In the genomic region with DNA sequence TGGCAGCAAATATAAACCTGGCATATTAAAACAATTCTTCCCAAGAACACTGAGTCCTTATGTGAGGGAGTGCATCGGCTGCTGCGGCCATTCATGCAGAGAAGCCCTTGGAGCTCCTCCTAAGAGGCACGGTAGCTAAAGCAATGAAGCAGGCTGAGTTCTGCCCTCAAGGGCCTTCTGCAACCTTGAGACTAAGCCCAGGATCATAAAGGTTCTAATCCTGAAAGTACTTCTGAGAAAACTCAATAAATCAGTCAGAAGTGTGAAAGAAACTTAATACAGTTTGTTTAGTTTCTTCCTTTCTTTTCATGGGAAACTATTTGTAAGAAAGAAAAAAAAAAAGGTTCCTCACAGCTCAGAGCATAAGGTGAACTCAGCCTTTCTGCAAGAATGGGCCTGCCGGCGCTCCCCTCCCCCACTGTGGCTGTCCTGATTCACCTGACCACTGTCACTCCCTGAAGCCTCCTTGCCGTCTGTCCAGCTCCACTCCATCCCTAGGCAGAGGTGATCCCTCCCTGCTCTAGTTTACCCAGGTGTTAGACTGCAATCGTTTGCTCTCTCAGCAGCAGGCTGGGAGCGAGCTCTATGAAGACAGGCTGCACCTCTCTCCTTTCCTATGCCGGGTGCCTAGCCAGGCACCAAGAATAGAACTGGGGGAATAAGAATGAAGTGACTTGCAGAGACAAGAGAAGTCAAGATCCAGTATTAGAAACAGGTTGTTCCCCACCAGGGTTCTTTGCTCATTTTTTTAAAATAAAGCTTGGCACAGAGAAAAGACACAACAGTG, we compare ENCODE assay signal across 17 mouse cellular contexts. TPM values are rescaled to one million over a fixed set of nuclear protein-coding genes. Genes with fewer than 3 reads are reported as not detected.
DNase-seq lines count a peak whose midpoint lies in the region; ATAC-seq and TF ChIP-seq lines count a peak whose summit lies in the region.
"Had no signal": no experiment of that assay in that cellular context is flagged by ENCODE, and none has a peak within 500 bp of the region (broad histone marks: within the 10 kb centered on the region; RNA-seq: fewer than 3 reads in every experiment).

No protein-coding gene starts in this region.

- 0 out of 2 replicates have a peak overlapping the region, but pooled peaks have one; percentile 13 for H3K27ac ChIP-seq in intestine, embryonic 15.5 days
- H3K27ac ChIP-seq in intestine, postnatal 0 days (ENCODE audit: low read depth, low read length): no peak overlapping the region
- H3K27ac ChIP-seq: heart, embryonic 15.5 days; limb, embryonic 10.5 days; midbrain, embryonic 13.5 days had no signal

- no peaks in the 10 kb centered on the region for H3K9me3 ChIP-seq in intestine, embryonic 15.5 days
- H3K9me3 ChIP-seq in intestine, postnatal 0 days (ENCODE audit: control insufficient read depth): no peaks in the 10 kb centered on the region
- no peaks in the 10 kb centered on the region for H3K9me3 ChIP-seq in megakaryocyte, embryonic 14.5 days
- H3K9me3 ChIP-seq: heart, embryonic 15.5 days; limb, embryonic 10.5 days; liver, embryonic 15.5 days; midbrain, embryonic 13.5 days had no signal

- no peaks in the 10 kb centered on the region for H3K36me3 ChIP-seq in intestine, embryonic 15.5 days
- 0 out of 2 replicates have a peak, but pooled peaks cover 10% of the 10 kb centered on the region for H3K36me3 ChIP-seq in intestine, postnatal 0 days (ENCODE audit: control insufficient read depth, insufficient read depth)
- H3K36me3 ChIP-seq in megakaryocyte, embryonic 14.5 days (replicated peaks; ENCODE audit: low read length): peaks cover 56% of the 10 kb centered on the region

- H3K4me1 ChIP-seq in intestine, embryonic 15.5 days (replicated peaks): no peaks in the 10 kb centered on the region; the same call in 1 of the 2 replicates
- H3K4me1 ChIP-seq in intestine, postnatal 0 days (replicated peaks; ENCODE audit: control insufficient read depth, insufficient read depth, low read length): no peaks in the 10 kb centered on the region
- peaks cover 72% of the 10 kb centered on the region for H3K4me1 ChIP-seq in megakaryocyte, embryonic 14.5 days

- 55% methylated on average over 9 of the region's 9 CpGs for WGBS in intestine, embryonic 15.5 days
- 51% methylated on average over 9 of the region's 9 CpGs for WGBS in intestine, postnatal 0 days

- no peak overlapping the region for H3K4me2 ChIP-seq in intestine, embryonic 15.5 days (replicated peaks)
- no peak overlapping the region for H3K4me2 ChIP-seq in intestine, postnatal 0 days (replicated peaks; ENCODE audit: low read depth)
- H3K4me2 ChIP-seq: heart, embryonic 15.5 days; liver, embryonic 15.5 days; midbrain, embryonic 13.5 days had no signal

- no peaks in the 10 kb centered on the region for H3K27me3 ChIP-seq in intestine, embryonic 15.5 days (replicated peaks)
- no peaks in the 10 kb centered on the region for H3K27me3 ChIP-seq in intestine, postnatal 0 days (replicated peaks; ENCODE audit: control insufficient read depth, insufficient read depth, low read length)
- no peaks in the 10 kb centered on the region for H3K27me3 ChIP-seq in megakaryocyte, embryonic 14.5 days (replicated peaks)
- H3K27me3 ChIP-seq: CH12.LX; heart, embryonic 15.5 days; liver, embryonic 15.5 days; midbrain, embryonic 13.5 days had no signal

- no peak for TF ChIP-seq CTCF in intestine, postnatal 0 days (IDR thresholded peaks at IDR 0.05; ENCODE audit: low read depth)

- H3K9ac ChIP-seq in intestine, embryonic 15.5 days: no peak overlapping the region
- no peak overlapping the region for H3K9ac ChIP-seq in intestine, postnatal 0 days (ENCODE audit: low read depth, low read length)
- H3K9ac ChIP-seq: forebrain, postnatal 0 days; heart, embryonic 15.5 days; liver, embryonic 15.5 days; midbrain, embryonic 13.5 days had no signal

- H3K4me3 ChIP-seq in intestine, embryonic 15.5 days (replicated peaks): no peak overlapping the region
- no peak overlapping the region for H3K4me3 ChIP-seq in intestine, postnatal 0 days (ENCODE audit: low read depth, low read length)
- H3K4me3 ChIP-seq in megakaryocyte, embryonic 14.5 days (replicated peaks): peak overlapping the region; percentile 43
- H3K4me3 ChIP-seq: heart, embryonic 15.5 days; limb, embryonic 10.5 days; liver, embryonic 15.5 days; midbrain, embryonic 13.5 days had no signal

- no peak for ATAC-seq in intestine, embryonic 15.5 days
- ATAC-seq in intestine, postnatal 0 days: no peak
- no peak for ATAC-seq in megakaryocyte, adult 5-6 weeks (ENCODE audit: poor library complexity, severe bottlenecking)
- ATAC-seq: activated CD4-positive, CD25-positive, alpha-beta regulatory T cell, adult 4 months; forebrain, postnatal 0 days; midbrain, embryonic 13.5 days had no signal

- DNase-seq in gastrocnemius, adult 18-20 months (ENCODE audit: low spot score): peak; percentile 32
- no peak for DNase-seq in gastrocnemius, postnatal 25 days
- no peak for DNase-seq in retina, embryonic 14.5 days (ENCODE audit: low spot score)
- no peak for DNase-seq in adipocyte (ENCODE audit: low spot score)
- DNase-seq: adrenal gland, postnatal 36 days; forebrain, postnatal 0 days; gastrocnemius, postnatal 14 days had no signal

RNA-seq across cellular contexts. Expression of gene Dguok, which starts 5.1 kb away (rescaled TPM):
- total RNA-seq in gastrocnemius, adult 18-20 months (2021): 10 to 100 TPM; 17.4 to 20.6 TPM
- total RNA-seq in gastrocnemius, postnatal 25 days (2021): 10 to 100 TPM; 14.3 to 14.5 TPM
- 68.8 and 73.3 TPM in 2 replicates for polyA plus RNA-seq in intestine, embryonic 15.5 days (2015; fragmentation: Nextera tagmentation; extraction: Ambion mirVana)
- 30.9 and 33.7 TPM in 2 replicates for polyA plus RNA-seq in intestine, postnatal 0 days (2015; fragmentation: Nextera tagmentation; extraction: Ambion mirVana)
- 8.7 and 10.8 TPM in 2 replicates for polyA plus RNA-seq in megakaryocyte, embryonic 14.5 days (2012; ENCODE audit: insufficient read depth, low replicate concordance)
- 39.1 and 55.5 TPM in 2 replicates for total RNA-seq in megakaryocyte, adult 5-6 weeks (2015)
- 33.3 and 34.4 TPM in 2 replicates for total RNA-seq in megakaryocyte, adult 5-6 weeks (2017)

RNA-seq across cellular contexts. Expression of gene Actg2, which starts 34.3 kb away (rescaled TPM):
- total RNA-seq in gastrocnemius, adult 18-20 months (2021): 1 to 10 TPM in 1 of 2 experiments, under 1 TPM in 1; 0.40 to 1.6 TPM
- 1 to 10 TPM in 1 of 2 experiments, under 1 TPM in 1; 0.72 to 5.6 TPM for total RNA-seq in gastrocnemius, postnatal 25 days (2021)
- polyA plus RNA-seq in intestine, embryonic 15.5 days (2015; fragmentation: Nextera tagmentation; extraction: Ambion mirVana): 1,278 and 1,309 TPM in 2 replicates
- polyA plus RNA-seq in intestine, postnatal 0 days (2015; fragmentation: Nextera tagmentation; extraction: Ambion mirVana): 2,265 and 2,375 TPM in 2 replicates
- polyA plus RNA-seq in megakaryocyte, embryonic 14.5 days (2012; ENCODE audit: insufficient read depth, low replicate concordance): not detected in 2 replicates
- not detected in 2 replicates for total RNA-seq in megakaryocyte, adult 5-6 weeks (2015)
- not detected in 2 replicates for total RNA-seq in megakaryocyte, adult 5-6 weeks (2017)

RNA-seq across cellular contexts. Expression of gene Tet3, which starts 42.8 kb away (rescaled TPM):
- 10 to 100 TPM; 10.9 to 13.4 TPM for total RNA-seq in gastrocnemius, adult 18-20 months (2021)
- 10 to 100 TPM; 22.2 to 29.7 TPM for total RNA-seq in gastrocnemius, postnatal 25 days (2021)
- polyA plus RNA-seq in intestine, embryonic 15.5 days (2015; fragmentation: Nextera tagmentation; extraction: Ambion mirVana): 41.8 and 42.8 TPM in 2 replicates
- 28.1 and 34.3 TPM in 2 replicates for polyA plus RNA-seq in intestine, postnatal 0 days (2015; fragmentation: Nextera tagmentation; extraction: Ambion mirVana)
- polyA plus RNA-seq in megakaryocyte, embryonic 14.5 days (2012; ENCODE audit: insufficient read depth, low replicate concordance): 10.6 and 12.2 TPM in 2 replicates
- 36.1 and 36.2 TPM in 2 replicates for total RNA-seq in megakaryocyte, adult 5-6 weeks (2015)
- 15.8 and 23.1 TPM in 2 replicates for total RNA-seq in megakaryocyte, adult 5-6 weeks (2017)
